Mouse (Mus musculus): Measurements from ENCODE around the gene Akap5.

Gene Akap5

GRCm38 (mm10) chr12:76324679-76325431, at the start of gene Akap5:
TSS of gene Akap5 (plus strand) at chr12:76324891.
- peak; percentile 76 for DNase-seq

- DNase-seq = no peak
These were observed 46.5 kb upstream of the Akap5 start for GRCm38 (mm10) chr12:76278209-76278608.

- no peak for DNase-seq
These were observed 44.1 kb upstream of the Akap5 start for GRCm38 (mm10) chr12:76280556-76280955.

GRCm38 (mm10) chr12:76281111-76281660, 43.5 kb upstream of the Akap5 start:
- no peak for DNase-seq

- DNase-seq = no peak
These were observed 42.6 kb upstream of the Akap5 start for GRCm38 (mm10) chr12:76282132-76282531.

GRCm38 (mm10) chr12:76282532-76283173, 42.0 kb upstream of the Akap5 start:
- no peak for DNase-seq

- DNase-seq = no peak
These were observed 39.3 kb upstream of the Akap5 start for GRCm38 (mm10) chr12:76285418-76285817.

GRCm38 (mm10) chr12:76287986-76288385, 36.7 kb upstream of the Akap5 start:
- no peak for DNase-seq

GRCm38 (mm10) chr12:76288494-76288893, 36.2 kb upstream of the Akap5 start:
- no peak for DNase-seq

GRCm38 (mm10) chr12:76289428-76289827, 35.3 kb upstream of the Akap5 start:
- DNase-seq = no peak

- peak; percentile 58 for DNase-seq
These were observed 34.4 kb upstream of the Akap5 start for GRCm38 (mm10) chr12:76290271-76290670.

- peak; percentile 77 for DNase-seq
These were observed 31.5 kb upstream of the Akap5 start for GRCm38 (mm10) chr12:76293192-76293591.

GRCm38 (mm10) chr12:76297830-76298229, 26.9 kb upstream of the Akap5 start:
- no peak for DNase-seq

GRCm38 (mm10) chr12:76299361-76299906, 25.3 kb upstream of the Akap5 start:
- no peak for DNase-seq

- no peak for DNase-seq
These were observed 24.3 kb upstream of the Akap5 start for GRCm38 (mm10) chr12:76300367-76300766.

- DNase-seq = no peak
These were observed 21.2 kb upstream of the Akap5 start for GRCm38 (mm10) chr12:76303474-76303873.

GRCm38 (mm10) chr12:76304199-76304598, 20.5 kb upstream of the Akap5 start:
- no peak for DNase-seq

- no peak for DNase-seq
These were observed 19.6 kb upstream of the Akap5 start for GRCm38 (mm10) chr12:76305107-76305506.

- no peak for DNase-seq
These were observed 17.7 kb upstream of the Akap5 start for GRCm38 (mm10) chr12:76306852-76307561.

GRCm38 (mm10) chr12:76307964-76308363, 16.7 kb upstream of the Akap5 start:
- no peak for DNase-seq

GRCm38 (mm10) chr12:76308436-76308835, 16.3 kb upstream of the Akap5 start:
- DNase-seq = no peak

GRCm38 (mm10) chr12:76310007-76310406, 14.7 kb upstream of the Akap5 start:
- DNase-seq = no peak

- no peak for DNase-seq
These were observed 14.1 kb upstream of the Akap5 start for GRCm38 (mm10) chr12:76310633-76311032.
